Mouse (Mus musculus): ENCODE measurements around the gene Hmg20a. TPM values are rescaled to one million over a fixed set of nuclear protein-coding genes. Genes with fewer than 3 reads are reported as not detected.

Hmg20a gene
- polyA plus RNA-seq, 1 experiment from 2014 or later: 38.1 TPM

GRCm38 (mm10) chr9:56463046-56463445 is 44.6 kb downstream of the Hmg20a start:
- H3K4me1 ChIP-seq (ENCODE audit: control insufficient read depth, insufficient read depth, low read length): peaks cover 9% of the 10 kb centered on the region
- no peak overlapping the region for H3K4me3 ChIP-seq (ENCODE audit: low read length)
- peak overlapping the region; percentile 49; the same call in 1 of the 2 replicates for H3K27ac ChIP-seq (ENCODE audit: low read length)
- H3K9me3 ChIP-seq (ENCODE audit: control insufficient read depth, low read length): no peaks in the 10 kb centered on the region
- ATAC-seq: no peak
- 91% methylated on average over 2 of the region's 2 CpGs for WGBS
- H3K9ac ChIP-seq (ENCODE audit: low read depth, low read length): no peak overlapping the region
- H3K4me2 ChIP-seq (ENCODE audit: low read depth, low read length): no peak overlapping the region
- H3K36me3 ChIP-seq (ENCODE audit: control insufficient read depth, insufficient read depth, low read length): no peaks in the 10 kb centered on the region
- H3K27me3 ChIP-seq (replicated peaks; ENCODE audit: control insufficient read depth, insufficient read depth, low read length): no peaks in the 10 kb centered on the region

- Histone ChIP-seq H3K9me3 (ENCODE audit: control insufficient read depth, low read length) (no peaks in the 10 kb centered on the region), H3K4me3 (ENCODE audit: low read length) (no peak overlapping the region), H3K9ac (ENCODE audit: low read depth, low read length) (no peak overlapping the region), H3K4me2 (ENCODE audit: low read depth, low read length) (no peak overlapping the region), H3K27ac (ENCODE audit: low read length) (peak overlapping the region; percentile 51), H3K27me3 (replicated peaks; ENCODE audit: control insufficient read depth, insufficient read depth, low read length) (no peaks in the 10 kb centered on the region), H3K36me3 (ENCODE audit: control insufficient read depth, insufficient read depth, low read length) (no peaks in the 10 kb centered on the region), H3K4me1 (ENCODE audit: control insufficient read depth, insufficient read depth, low read length) (peaks cover 9% of the 10 kb centered on the region)
- WGBS: 40% methylated on average over 4 of the region's 4 CpGs
- ATAC-seq: peak; percentile 67
Measured at GRCm38 (mm10) chr9:56463686-56464515, 45.5 kb downstream of the Hmg20a start.

DNA sequence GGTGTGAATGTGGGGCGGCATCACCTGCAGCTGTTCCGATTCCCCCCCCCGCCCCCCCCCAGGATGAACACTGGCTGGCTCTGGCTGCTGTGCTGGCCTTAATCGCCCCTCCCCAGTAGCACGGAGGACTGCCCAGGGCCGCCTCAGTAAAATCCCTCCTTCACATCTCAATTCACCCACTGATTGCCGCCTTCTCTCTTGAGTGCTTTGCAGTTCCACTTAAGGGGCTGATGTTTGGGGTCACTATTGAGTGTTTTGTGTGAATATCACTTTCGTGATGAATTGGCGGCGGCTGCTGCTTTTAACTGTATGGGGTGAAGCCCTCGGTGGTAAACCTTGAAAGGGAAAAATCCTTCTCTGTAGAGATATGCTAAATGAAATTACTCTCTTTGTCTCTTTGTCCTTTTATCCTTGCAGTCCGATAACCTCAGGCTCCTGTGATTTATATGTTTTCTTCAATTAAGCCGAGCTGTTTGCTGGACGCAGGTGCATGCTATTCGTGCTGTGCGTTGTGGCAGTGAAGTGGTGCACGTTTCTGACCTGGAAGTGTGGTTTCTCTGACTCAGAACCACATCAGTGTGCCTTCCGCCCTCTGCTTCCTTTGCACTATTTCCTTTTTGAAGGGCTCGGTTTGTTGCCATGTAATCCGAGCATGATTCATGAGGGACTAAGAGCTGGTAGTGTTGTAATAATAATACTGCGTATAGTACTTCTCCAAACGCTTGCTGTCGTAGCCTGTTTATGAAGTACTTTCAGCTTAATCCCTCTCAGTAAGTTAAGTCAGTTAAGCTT is 46.6 kb downstream of the Hmg20a start:
- H3K4me2 ChIP-seq (ENCODE audit: low read depth, low read length): no peak overlapping the region

DNA sequence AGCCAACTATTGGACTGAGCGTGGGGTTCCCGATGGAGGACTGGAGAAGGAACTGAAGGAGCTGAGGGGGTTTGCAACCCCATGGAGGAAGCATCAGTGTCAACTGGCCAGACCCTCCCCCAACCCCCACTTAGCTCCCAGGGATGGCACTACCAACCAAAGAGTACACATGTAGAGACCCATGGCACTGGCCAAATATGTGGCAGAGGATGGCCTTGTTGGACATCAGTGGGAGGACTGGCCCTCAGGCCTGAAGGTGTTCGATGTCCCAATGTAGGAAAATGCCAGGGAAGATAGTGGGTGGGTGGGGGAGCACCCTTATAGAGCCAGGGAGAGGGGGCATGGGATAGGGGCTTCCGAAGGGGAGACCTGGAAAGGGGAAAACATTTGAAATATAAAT is 47.8 kb downstream of the Hmg20a start:
- peaks cover 15% of the 10 kb centered on the region for H3K4me1 ChIP-seq (ENCODE audit: control insufficient read depth, insufficient read depth, low read length)
- H3K4me2 ChIP-seq (ENCODE audit: low read depth, low read length): no peak overlapping the region
- no peak overlapping the region for H3K9ac ChIP-seq (ENCODE audit: low read depth, low read length)
- no peak overlapping the region for H3K4me3 ChIP-seq (ENCODE audit: low read length)
- H3K9me3 ChIP-seq (ENCODE audit: control insufficient read depth, low read length): no peaks in the 10 kb centered on the region
- no peak for ATAC-seq
- H3K36me3 ChIP-seq (ENCODE audit: control insufficient read depth, insufficient read depth, low read length): no peaks in the 10 kb centered on the region
- no peaks in the 10 kb centered on the region for H3K27me3 ChIP-seq (replicated peaks; ENCODE audit: control insufficient read depth, insufficient read depth, low read length)
- WGBS: 93% methylated on average over 4 of the region's 4 CpGs
- no peak overlapping the region for H3K27ac ChIP-seq (ENCODE audit: low read length)

More for the DNA sequence above, 46.6 kb downstream of the Hmg20a start:
- peak overlapping the region; percentile 50; the same call in 1 of the 2 replicates for H3K27ac ChIP-seq (ENCODE audit: low read length)
- peaks cover 11% of the 10 kb centered on the region for H3K4me1 ChIP-seq (ENCODE audit: control insufficient read depth, insufficient read depth, low read length)
- H3K4me3 ChIP-seq (ENCODE audit: low read length): no peak overlapping the region
- H3K27me3 ChIP-seq (replicated peaks; ENCODE audit: control insufficient read depth, insufficient read depth, low read length): no peaks in the 10 kb centered on the region
- no peak; the same call in 1 of the 2 replicates for ATAC-seq
- no peaks in the 10 kb centered on the region for H3K9me3 ChIP-seq (ENCODE audit: control insufficient read depth, low read length)
- H3K9ac ChIP-seq (ENCODE audit: low read depth, low read length): no peak overlapping the region
- WGBS: 39% methylated on average over 23 of the region's 23 CpGs
- H3K36me3 ChIP-seq (ENCODE audit: control insufficient read depth, insufficient read depth, low read length): no peaks in the 10 kb centered on the region

GRCm38 (mm10) chr9:56469656-56470055 is 51.2 kb downstream of the Hmg20a start:
- Histone ChIP-seq H3K4me3 (ENCODE audit: low read length) (no peak overlapping the region), H3K27me3 (replicated peaks; ENCODE audit: control insufficient read depth, insufficient read depth, low read length) (no peaks in the 10 kb centered on the region), H3K27ac (ENCODE audit: low read length) (no peak overlapping the region), H3K9me3 (ENCODE audit: control insufficient read depth, low read length) (no peaks in the 10 kb centered on the region), H3K4me2 (ENCODE audit: low read depth, low read length) (no peak overlapping the region), H3K36me3 (ENCODE audit: control insufficient read depth, insufficient read depth, low read length) (no peaks in the 10 kb centered on the region), H3K9ac (ENCODE audit: low read depth, low read length) (no peak overlapping the region), H3K4me1 (ENCODE audit: control insufficient read depth, insufficient read depth, low read length) (peaks cover 6% of the 10 kb centered on the region; the same call in 1 of the 2 replicates)
- no peak for ATAC-seq
- 56% methylated on average over 2 of the region's 2 CpGs for WGBS

DNA sequence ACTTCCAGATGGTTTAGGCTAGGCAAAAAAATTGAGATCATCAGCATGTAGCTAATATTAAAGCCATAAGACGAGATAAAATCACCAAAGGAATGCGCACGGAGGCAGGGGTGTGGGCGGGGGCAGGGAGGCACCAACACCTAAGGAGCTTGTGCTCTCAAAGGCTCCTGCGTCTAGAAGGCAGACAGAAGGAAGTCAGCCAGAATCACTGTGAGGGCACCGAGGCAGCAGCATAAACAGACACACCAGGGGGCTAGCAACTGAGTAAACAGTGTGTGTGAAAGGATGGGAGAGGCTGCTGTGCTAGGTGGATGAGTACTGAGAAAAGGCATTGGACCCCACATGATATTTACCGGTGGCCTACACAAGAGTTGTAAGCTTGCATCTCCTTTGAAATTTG is 51.9 kb downstream of the Hmg20a start:
- Histone ChIP-seq H3K4me2 (ENCODE audit: low read depth, low read length) (no peak overlapping the region), H3K27me3 (replicated peaks; ENCODE audit: control insufficient read depth, insufficient read depth, low read length) (no peaks in the 10 kb centered on the region), H3K4me3 (ENCODE audit: low read length) (no peak overlapping the region), H3K36me3 (ENCODE audit: control insufficient read depth, insufficient read depth, low read length) (no peaks in the 10 kb centered on the region), H3K9me3 (ENCODE audit: control insufficient read depth, low read length) (no peaks in the 10 kb centered on the region), H3K9ac (ENCODE audit: low read depth, low read length) (no peak overlapping the region), H3K4me1 (ENCODE audit: control insufficient read depth, insufficient read depth, low read length) (peaks cover 6% of the 10 kb centered on the region; the same call in 1 of the 2 replicates), H3K27ac (ENCODE audit: low read length) (no peak overlapping the region)
- ATAC-seq: no peak
- 36% methylated on average over 7 of the region's 7 CpGs for WGBS

DNA sequence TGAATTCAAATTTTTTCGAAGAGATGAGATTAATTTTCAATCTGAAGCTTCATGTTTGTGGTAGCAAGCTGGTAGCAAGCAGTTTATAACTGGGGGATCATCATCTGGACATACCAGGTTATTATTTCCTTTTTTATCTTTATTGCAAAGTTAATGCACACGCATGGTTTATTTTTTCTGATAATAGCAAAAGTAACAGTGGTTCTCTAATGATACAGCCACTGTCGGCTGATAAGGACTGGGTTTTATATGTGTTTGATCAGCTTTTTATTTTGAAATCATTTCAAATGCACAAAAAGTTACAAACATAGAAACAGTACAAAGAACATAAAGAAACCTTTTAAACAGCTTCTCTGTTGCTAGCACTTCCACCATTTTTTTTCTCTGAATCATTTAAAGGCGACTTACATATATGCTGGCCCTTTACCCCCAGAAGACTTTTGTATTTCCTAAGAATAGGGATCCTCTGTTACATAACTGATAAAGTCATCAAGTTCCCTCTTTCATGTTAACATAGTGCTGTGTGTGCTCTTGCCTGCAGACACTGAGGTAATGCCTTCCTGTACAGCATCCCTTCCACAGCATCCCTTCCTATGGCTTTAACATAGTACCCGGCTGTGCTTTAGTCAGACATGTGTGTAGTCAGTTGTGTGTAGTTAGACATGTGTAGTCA is 60.7 kb downstream of the Hmg20a start:
- no peaks in the 10 kb centered on the region for H3K9me3 ChIP-seq (ENCODE audit: control insufficient read depth, low read length)
- no peak for ATAC-seq
- no peak overlapping the region for H3K27ac ChIP-seq (ENCODE audit: low read length)
- no peaks in the 10 kb centered on the region for H3K27me3 ChIP-seq (replicated peaks; ENCODE audit: control insufficient read depth, insufficient read depth, low read length)
- WGBS: 84% methylated on average over 5 of the region's 5 CpGs
- peaks cover 5% of the 10 kb centered on the region; the same call in 1 of the 2 replicates for H3K36me3 ChIP-seq (ENCODE audit: control insufficient read depth, insufficient read depth, low read length)
- H3K4me1 ChIP-seq (ENCODE audit: control insufficient read depth, insufficient read depth, low read length): no peaks in the 10 kb centered on the region
- H3K9ac ChIP-seq (ENCODE audit: low read depth, low read length): no peak overlapping the region
- H3K4me3 ChIP-seq (ENCODE audit: low read length): no peak overlapping the region
- no peak overlapping the region for H3K4me2 ChIP-seq (ENCODE audit: low read depth, low read length)

DNA sequence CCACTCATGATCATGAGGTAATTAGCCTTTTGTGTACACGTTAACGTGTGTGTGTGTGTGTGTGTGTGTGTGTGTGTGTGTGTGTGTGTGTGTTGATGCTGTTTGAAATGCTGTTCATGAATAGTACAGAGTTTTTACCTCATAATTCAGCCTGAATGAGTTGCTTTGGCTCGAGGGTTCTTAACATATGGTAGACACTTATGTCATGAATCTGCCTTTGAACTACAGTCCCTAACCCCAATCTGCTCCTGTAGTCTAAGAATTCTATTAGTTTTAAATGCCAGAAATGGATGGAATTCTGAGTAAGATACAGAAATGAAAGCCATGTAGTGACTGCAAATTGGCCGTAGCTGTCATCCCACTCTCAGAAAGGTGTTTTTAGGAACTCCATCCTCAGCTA is 64.2 kb downstream of the Hmg20a start:
- ATAC-seq: no peak
- no peak overlapping the region for H3K27ac ChIP-seq (ENCODE audit: low read length)
- H3K4me3 ChIP-seq (ENCODE audit: low read length): no peak overlapping the region
- no peaks in the 10 kb centered on the region for H3K9me3 ChIP-seq (ENCODE audit: control insufficient read depth, low read length)
- WGBS: 82% methylated on average over 4 of the region's 4 CpGs
- H3K36me3 ChIP-seq (ENCODE audit: control insufficient read depth, insufficient read depth, low read length): peaks cover 5% of the 10 kb centered on the region; the same call in 1 of the 2 replicates
- no peak overlapping the region for H3K9ac ChIP-seq (ENCODE audit: low read depth, low read length)
- H3K4me1 ChIP-seq (ENCODE audit: control insufficient read depth, insufficient read depth, low read length): no peaks in the 10 kb centered on the region
- H3K27me3 ChIP-seq (replicated peaks; ENCODE audit: control insufficient read depth, insufficient read depth, low read length): no peaks in the 10 kb centered on the region
- H3K4me2 ChIP-seq (ENCODE audit: low read depth, low read length): no peak overlapping the region

DNA sequence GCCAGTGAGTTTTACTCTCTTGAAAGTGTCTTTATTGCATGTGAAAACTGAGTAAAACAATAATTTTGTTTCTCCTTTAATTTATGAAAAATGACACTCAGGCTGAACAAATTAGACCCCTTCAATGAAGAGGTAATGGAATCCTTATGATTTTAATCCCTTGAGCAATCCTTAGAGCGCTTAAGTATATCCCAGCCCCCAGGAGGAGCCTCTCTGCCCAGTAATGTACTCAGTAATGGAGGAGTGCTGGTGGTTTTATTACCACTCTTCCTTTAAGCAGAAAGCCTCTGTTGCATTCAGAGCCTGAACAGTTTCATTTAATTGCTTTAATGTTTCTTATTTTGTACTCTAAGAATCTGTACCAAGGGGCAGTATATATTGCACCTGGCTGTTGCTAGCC is 67.0 kb downstream of the Hmg20a start:
- H3K27me3 ChIP-seq (replicated peaks; ENCODE audit: control insufficient read depth, insufficient read depth, low read length): no peaks in the 10 kb centered on the region
- H3K4me2 ChIP-seq (ENCODE audit: low read depth, low read length): no peak overlapping the region
- H3K4me3 ChIP-seq (ENCODE audit: low read length): no peak overlapping the region
- WGBS: 97% methylated on average over 1 of the region's 1 CpGs
- ATAC-seq: no peak
- peaks cover 9% of the 10 kb centered on the region; the same call in 1 of the 2 replicates for H3K36me3 ChIP-seq (ENCODE audit: control insufficient read depth, insufficient read depth, low read length)
- no peak overlapping the region for H3K9ac ChIP-seq (ENCODE audit: low read depth, low read length)
- H3K4me1 ChIP-seq (ENCODE audit: control insufficient read depth, insufficient read depth, low read length): no peaks in the 10 kb centered on the region
- no peak overlapping the region for H3K27ac ChIP-seq (ENCODE audit: low read length)
- no peaks in the 10 kb centered on the region for H3K9me3 ChIP-seq (ENCODE audit: control insufficient read depth, low read length)
